Mouse (Mus musculus) 416B (cell line): Measurements from ENCODE around the gene Cela3a.
"Not testable (repeated sequence)": the region's sequence is repeated elsewhere in the genome, so short reads cannot be mapped to it uniquely, and the experiment has no call there.

Source experiments
- DNase-seq: peaks from one replicate; pipeline ENCODE4 v3.0.0; 2011; ENCODE audit warnings: low read depth

The Cela3a gene

DNA sequence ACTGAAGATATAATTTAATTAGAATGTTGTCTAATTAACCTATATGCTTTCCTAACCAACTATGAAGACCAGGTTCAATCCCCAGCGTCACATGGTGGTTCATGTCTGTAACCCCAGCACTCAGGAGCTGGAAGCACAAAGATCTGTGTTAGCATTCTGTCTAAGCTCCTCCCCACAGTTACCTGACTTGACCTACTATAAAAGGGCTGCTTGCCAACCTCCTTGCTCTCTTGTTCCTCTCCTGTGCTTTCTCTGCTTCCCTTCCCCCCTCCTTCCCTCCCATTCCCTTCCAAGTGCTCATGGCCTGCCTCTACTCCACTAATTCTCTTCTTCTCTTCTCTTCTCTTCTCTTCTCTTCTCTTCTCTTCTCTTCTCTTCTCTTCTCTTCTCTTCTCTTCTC lies 5.3 kb upstream of the Cela3a start:
- DNase-seq: no peak

DNA sequence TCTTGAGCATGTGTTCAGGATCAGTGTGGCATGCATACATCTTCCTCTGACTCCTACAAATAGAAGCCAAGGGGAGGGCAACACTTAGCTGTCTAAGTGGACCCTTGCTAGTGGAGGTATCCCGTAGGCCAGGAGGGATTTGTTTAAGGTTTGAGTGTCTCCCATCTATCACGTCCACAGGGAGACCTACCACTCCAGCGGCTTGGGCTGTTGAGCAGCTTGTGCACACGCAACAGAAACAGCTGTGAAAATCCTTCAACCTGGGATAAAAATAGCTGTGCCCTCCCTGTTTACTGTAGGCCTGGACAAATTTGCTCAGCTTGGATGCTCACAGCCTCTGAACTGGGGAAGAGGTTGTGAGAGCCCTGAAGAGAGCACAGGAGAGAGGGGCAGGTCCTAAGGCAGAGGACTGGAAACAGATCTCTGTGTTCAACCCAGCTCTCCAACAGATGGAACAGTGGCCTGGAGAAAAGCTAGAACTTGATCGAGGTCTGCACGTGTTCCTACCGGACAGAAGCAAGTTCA lies 2.7 kb upstream of the Cela3a start:
- DNase-seq: not testable (repeated sequence)

GRCm38 (mm10) chr4:137405571-137405970 lies 4.0 kb downstream of the Cela3a start:
- DNase-seq: no peak

DNA sequence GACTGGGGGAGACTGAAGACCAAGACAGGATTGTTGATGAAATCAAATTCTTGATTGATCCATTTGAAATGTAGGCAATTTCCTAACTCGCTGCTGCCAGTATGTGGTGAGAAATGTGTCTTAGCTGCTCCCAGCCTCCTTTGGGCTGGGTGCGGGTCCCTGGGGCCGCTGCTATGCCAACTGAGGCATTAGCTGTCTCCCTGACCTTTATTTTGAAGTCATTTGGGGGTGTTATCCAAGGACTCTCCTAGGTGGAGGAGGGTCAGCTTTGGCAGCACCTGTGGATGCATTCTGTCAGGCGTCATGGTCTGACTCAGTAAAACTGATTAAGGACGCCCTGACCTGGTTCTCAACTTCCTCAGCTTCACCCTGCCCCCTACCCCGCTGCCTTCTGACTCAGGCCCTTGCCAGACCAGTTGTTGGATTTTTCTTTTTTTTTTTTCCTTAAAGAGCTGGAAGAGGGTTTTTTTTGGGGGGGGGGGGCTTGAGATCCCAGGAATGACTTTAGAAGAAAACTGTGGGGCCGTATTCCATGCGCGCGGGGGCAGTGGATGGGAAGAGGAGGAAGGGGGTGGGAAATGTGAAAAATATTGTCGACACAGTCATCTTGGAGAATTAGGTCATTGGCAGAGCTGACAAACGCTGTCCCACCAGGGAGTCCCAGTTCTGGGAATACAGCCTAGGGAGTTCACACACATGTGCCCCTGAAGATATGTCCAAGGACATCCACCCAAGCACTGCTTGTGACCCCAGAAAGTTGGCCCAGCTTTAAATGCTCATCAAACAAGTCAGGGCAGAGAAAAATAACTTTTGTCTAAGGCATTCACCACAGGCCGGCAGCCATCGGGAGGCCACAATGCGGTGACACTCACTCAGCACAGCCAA lies 12.7 kb downstream of the Cela3a start:
- DNase-seq: no peak

DNA sequence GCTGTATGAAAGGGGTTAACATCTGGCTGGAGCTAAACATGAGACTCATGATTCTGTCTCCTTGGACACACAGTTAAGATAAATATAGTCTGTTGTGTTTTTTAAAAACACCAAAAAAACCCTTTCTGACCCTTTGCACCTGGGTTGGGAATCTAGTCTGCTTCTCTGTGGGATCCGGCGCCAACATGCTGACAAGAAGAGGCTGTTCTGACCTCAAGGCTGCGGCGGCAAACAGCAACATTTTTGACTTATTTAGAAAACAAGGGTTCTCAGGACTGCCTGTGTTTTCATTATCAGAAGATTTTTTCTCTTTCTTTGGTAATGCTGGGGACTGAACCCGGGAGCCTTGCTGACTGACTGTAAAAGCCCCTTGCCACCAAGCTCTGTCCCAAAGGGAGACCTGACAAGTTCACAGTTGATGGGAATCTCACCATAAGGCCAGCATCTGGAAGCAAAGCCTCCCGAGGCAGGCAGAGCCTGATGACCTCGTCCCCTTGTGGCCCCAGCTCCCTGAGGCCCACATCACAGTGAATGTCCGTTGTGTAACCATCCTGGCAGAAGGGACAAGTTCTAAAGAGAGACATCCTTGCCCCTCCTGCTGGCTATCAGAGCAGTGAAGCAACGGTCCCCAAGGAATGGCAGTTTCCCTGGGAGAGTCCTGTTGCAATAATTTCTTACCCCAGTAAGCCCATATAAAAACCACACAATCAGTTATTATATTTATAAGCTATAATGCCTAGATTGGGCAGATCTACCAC lies 16.0 kb downstream of the Cela3a start:
- no peak for DNase-seq

GRCm38 (mm10) chr4:137392874-137393273 lies 16.7 kb downstream of the Cela3a start:
- no peak for DNase-seq

- no peak for DNase-seq
These were observed 18.3 kb downstream of the Cela3a start for GRCm38 (mm10) chr4:137391287-137391686.

DNA sequence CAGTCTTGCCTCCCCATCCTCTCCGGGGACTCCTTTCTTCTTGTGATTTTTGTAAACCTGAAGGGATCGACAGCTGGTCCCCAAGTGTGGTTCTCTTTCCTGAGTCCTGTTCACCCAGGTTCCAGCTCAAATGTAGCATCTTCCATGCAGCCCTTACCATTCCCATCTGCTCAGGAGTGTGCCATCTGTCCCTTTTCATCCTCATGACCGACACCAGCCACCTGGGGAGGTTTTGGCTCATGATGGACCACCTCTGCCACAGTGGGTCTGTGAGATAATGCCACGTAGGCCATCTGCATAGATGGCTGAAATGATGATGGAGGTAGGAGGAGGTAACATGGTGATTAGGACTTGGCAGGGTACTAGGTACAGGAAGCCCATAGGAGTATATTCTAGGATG lies 19.4 kb downstream of the Cela3a start:
- no peak for DNase-seq

DNA sequence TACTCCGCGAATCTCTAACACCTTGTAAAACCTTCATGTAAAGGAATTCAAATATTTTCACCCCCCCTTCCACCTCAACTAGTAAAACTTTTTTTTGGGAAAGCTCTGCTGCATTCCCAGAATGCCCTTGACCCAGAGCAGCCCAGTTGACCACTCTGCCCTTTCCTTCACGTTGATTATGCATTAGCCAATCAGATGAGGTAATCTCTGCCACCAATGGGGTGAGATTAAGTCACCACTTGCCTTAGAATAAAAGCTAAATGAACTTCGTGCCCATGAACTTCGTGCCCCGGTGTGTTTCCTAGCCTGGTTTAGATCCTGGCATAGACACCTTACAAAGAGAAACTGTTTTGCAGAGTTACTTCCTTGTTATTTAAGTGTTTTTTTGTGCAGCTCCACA lies 20.6 kb downstream of the Cela3a start:
- DNase-seq: peak; percentile 92

DNA sequence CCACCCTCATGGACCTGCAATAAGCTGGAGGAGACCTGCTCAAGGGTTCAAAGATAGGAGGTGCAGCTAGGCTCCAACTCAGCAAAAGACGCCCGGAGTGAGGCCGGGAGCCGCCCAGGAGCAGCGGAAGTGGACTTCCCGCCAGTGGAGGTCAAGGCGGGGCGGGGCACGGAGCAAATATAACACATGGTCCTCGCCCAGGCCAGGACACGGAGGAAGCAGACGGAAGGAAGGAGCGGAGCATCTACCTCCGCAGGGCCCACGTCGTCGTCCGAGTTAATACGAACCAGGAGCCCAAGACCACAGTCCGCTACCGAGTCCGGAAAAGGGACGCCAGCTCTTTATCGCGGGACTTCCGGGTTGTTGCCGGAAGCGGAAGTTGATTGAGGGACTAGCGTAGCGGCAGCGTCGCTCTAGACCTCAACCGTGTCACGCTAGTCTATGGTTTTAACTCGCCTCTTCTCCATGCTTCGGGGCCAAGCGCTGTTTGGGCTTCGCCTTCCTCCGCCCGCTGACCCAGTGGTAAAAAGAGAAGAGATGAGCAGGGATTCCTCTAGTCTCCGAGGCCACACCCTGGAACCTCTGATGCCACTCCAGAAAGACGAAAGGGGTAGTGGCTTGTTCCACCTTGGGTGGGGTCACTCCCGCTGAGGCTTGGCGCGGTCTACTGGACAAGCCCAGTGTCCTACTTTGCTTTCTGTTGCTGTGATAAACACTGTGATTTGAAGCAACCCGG lies 21.4 kb downstream of the Cela3a start:
- DNase-seq: peak; percentile 96

DNA sequence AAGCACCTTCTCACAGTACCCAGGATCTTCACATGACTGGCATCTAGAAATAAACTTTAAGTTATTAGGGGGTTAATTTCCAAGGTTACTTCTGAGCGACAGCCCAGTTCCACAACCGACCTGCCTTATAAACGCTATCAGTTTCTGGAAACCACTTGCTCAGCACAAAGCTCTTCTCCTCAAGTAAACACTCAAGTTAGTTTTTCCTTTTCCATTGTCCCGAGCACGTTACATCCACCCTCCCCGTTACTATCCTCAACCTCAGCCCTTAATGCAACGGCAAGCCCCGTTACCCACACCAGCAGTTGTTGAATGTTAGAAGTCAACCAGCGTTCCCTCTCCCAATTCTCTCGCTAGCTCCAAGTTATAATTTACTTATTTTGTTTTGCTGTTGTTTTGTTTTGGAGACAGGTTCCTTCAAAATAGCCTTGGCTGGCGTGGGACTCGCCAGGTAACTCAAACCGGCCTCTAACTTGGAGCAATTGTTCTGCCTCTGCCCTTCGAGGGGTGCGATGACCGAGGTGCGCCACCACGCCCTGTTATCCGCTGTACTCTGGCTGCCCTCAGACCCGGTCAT lies 22.0 kb downstream of the Cela3a start:
- peak; percentile 55 for DNase-seq

GRCm38 (mm10) chr4:137380702-137381605 lies 28.6 kb downstream of the Cela3a start:
- peak; percentile 29 for DNase-seq

DNA sequence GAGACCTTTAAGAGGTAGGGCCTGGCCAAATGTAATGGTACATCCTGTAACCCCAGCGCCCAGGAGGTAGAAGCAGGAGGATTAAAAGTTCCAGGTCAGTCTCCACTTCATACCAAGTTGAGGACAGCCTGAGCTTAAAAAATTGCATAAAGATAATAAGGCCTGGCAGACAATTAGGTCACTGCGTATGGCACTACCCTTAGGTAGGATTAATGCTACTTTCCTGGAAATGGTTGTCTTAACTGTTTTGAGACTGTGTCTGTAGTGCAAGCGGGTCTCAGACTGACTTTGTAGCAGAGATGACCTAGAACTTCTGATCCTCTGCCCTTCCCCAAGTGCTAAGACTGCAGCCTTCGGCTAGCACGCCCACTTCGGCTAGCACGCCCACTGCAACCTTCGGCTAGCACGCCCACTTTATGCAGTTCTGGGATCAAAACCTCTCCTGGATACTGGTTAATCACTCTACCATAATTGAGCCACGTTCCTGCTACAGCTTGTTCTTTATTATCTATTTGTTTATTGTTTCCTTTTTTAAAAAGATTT lies 29.8 kb downstream of the Cela3a start:
- DNase-seq: no peak

GRCm38 (mm10) chr4:137379085-137379484 lies 30.5 kb downstream of the Cela3a start:
- no peak for DNase-seq

- DNase-seq: peak; percentile 51
These were observed 31.9 kb downstream of the Cela3a start for GRCm38 (mm10) chr4:137377526-137378304.

GRCm38 (mm10) chr4:137376778-137377177 lies 32.8 kb downstream of the Cela3a start:
- DNase-seq: peak; percentile 52

- peak; percentile 54 for DNase-seq
These were observed 34.0 kb downstream of the Cela3a start for GRCm38 (mm10) chr4:137375314-137376278.

DNA sequence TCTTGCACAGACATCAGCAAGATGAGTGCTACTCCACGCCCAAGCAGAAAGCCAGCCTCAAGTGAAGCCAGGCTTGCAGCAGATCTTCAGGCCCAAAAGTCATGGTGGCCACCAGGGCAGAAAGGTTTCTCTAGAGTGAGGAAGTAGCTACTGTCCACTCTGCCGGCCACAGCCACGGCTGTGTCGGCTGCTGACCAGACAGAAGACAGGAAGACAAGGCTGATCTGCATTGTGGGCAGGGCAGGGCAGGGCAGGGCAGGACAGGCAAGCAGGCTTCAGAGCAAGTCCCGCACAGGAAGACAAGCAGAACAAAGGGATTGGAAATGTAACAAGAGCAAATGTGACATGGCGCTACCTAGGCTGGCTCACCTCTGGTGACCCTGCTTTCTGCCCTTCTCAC lies 35.9 kb downstream of the Cela3a start:
- peak; percentile 66 for DNase-seq
